12 mouse cellular contexts compared by ENCODE assay signal in genomic region chr11:70177647-70178046, GRCm38 (mm10). TPM values are rescaled to one million over a fixed set of nuclear protein-coding genes. Genes with fewer than 3 reads are reported as not detected.
DNase-seq lines count a peak whose midpoint lies in the region; ATAC-seq and TF ChIP-seq lines count a peak whose summit lies in the region.
"Had no signal": no experiment of that assay in that cellular context is flagged by ENCODE, and none has a peak within 500 bp of the region (broad histone marks: within the 10 kb centered on the region; RNA-seq: fewer than 3 reads in every experiment).

No protein-coding gene starts in this region.

- H3K27me3 ChIP-seq in hindbrain, postnatal 0 days (ENCODE audit: insufficient read depth, low read length) = no peaks in the 10 kb centered on the region
- no peaks in the 10 kb centered on the region for H3K27me3 ChIP-seq in hindbrain, embryonic 13.5 days
- H3K27me3 ChIP-seq in small intestine, adult 2 months (ENCODE audit: control insufficient read depth, insufficient read depth, low read length) = no peaks in the 10 kb centered on the region
- H3K27me3 ChIP-seq: forebrain, embryonic 12.5 days had no signal

- H3K9ac ChIP-seq in hindbrain, postnatal 0 days (replicated peaks; ENCODE audit: low read length) = no peak overlapping the region
- H3K9ac ChIP-seq in hindbrain, embryonic 13.5 days = no peak overlapping the region
- H3K9ac ChIP-seq: forebrain, embryonic 12.5 days had no signal

- intact Hi-C loops in left cerebral cortex, postnatal 10 days (cut with DNase I) = loop anchor here (2.0 kb wide), 1 partner anchor 103 kb away; no protein-coding TSS in a partner anchor

- no peak for DNase-seq in hindbrain, postnatal 0 days (ENCODE audit: low spot score)
- DNase-seq in right cerebral cortex, postnatal 14 days = peak; percentile 19
- DNase-seq in right cerebral cortex, postnatal 10 days (ENCODE audit: low spot score in 2 of 2) = no peak
- peak; percentile 20 for DNase-seq in MEL-GATA-1-ER (ENCODE audit: extremely low read depth, low read depth)
- DNase-seq in left cerebral cortex, postnatal 10 days (ENCODE audit: extremely low spot score in 1 of 2, low spot score in 2 of 2) = no peak
- DNase-seq in natural killer cell, adult 2 months (ENCODE audit: low spot score in 2 of 2) = no peak
- DNase-seq: adrenal gland, adult 8-10 months; kidney, postnatal 14 days; right cerebral cortex, postnatal 25 days had no signal

- no peaks in the 10 kb centered on the region for H3K36me3 ChIP-seq in hindbrain, postnatal 0 days (ENCODE audit: insufficient read depth, low read length)
- no peaks in the 10 kb centered on the region for H3K36me3 ChIP-seq in hindbrain, embryonic 13.5 days
- no peaks in the 10 kb centered on the region for H3K36me3 ChIP-seq in small intestine, adult 2 months (ENCODE audit: control insufficient read depth, insufficient read depth, low read length)
- H3K36me3 ChIP-seq: forebrain, embryonic 12.5 days had no signal

- H3K4me3 ChIP-seq in hindbrain, postnatal 0 days (ENCODE audit: low read length) = no peak overlapping the region
- no peak overlapping the region for H3K4me3 ChIP-seq in hindbrain, embryonic 13.5 days
- no peak overlapping the region for H3K4me3 ChIP-seq in small intestine, adult 2 months (ENCODE audit: low read depth, low read length)
- H3K4me3 ChIP-seq: forebrain, embryonic 12.5 days had no signal

- H3K4me1 ChIP-seq in hindbrain, postnatal 0 days (ENCODE audit: insufficient read depth, low read length) = no peaks in the 10 kb centered on the region
- no peaks in the 10 kb centered on the region for H3K4me1 ChIP-seq in hindbrain, embryonic 13.5 days (replicated peaks)
- no peaks in the 10 kb centered on the region for H3K4me1 ChIP-seq in small intestine, adult 2 months (ENCODE audit: control insufficient read depth, insufficient read depth, insufficient read length, low read length)
- H3K4me1 ChIP-seq: forebrain, embryonic 12.5 days had no signal

- peak; percentile 42 for TF ChIP-seq CTCF in hindbrain, postnatal 0 days (IDR thresholded peaks at IDR 0.05; ENCODE audit: low read depth)
- TF ChIP-seq CTCF in small intestine, adult 2 months (IDR thresholded peaks at IDR 0.05; ENCODE audit: extremely low read depth, insufficient read length, insufficient replicate concordance, low read depth, low read length) = peak; percentile 30; the same call in 1 of the 2 replicates

- no peaks in the 10 kb centered on the region for H3K9me3 ChIP-seq in hindbrain, postnatal 0 days (ENCODE audit: low read length)
- H3K9me3 ChIP-seq in hindbrain, embryonic 13.5 days = no peaks in the 10 kb centered on the region; the same call in 1 of the 2 replicates
- H3K9me3 ChIP-seq: forebrain, embryonic 12.5 days had no signal

- no peak overlapping the region for H3K27ac ChIP-seq in hindbrain, postnatal 0 days
- H3K27ac ChIP-seq in hindbrain, embryonic 13.5 days = no peak overlapping the region
- H3K27ac ChIP-seq in small intestine, adult 2 months (ENCODE audit: insufficient read depth, low read depth, low read length) = no peak overlapping the region
- H3K27ac ChIP-seq: forebrain, embryonic 12.5 days had no signal

- no peak for ATAC-seq in hindbrain, postnatal 0 days
- no peak for ATAC-seq in hindbrain, embryonic 13.5 days (ENCODE audit: low FRiP score)

- no peak for TF ChIP-seq POLR2A in small intestine, adult 2 months (IDR thresholded peaks at IDR 0.05; ENCODE audit: low read depth, low read length)

- WGBS in hindbrain, postnatal 0 days = 74% methylated on average over 8 of the region's 8 CpGs
- 72% methylated on average over 8 of the region's 8 CpGs for WGBS in hindbrain, embryonic 13.5 days
- 74% methylated on average over 8 of the region's 8 CpGs for WGBS in small intestine, adult 2 months

- no peak overlapping the region for H3K4me2 ChIP-seq in hindbrain, postnatal 0 days (ENCODE audit: low read depth, low read length)
- H3K4me2 ChIP-seq in hindbrain, embryonic 13.5 days = no peak overlapping the region
- H3K4me2 ChIP-seq: forebrain, embryonic 12.5 days had no signal

RNA-seq across cellular contexts. Expression of gene Clec10a, which starts 21.6 kb away (rescaled TPM):
- 1.7 TPM in 1 of 2 replicates, not detected in the other for total RNA-seq in hindbrain, postnatal 0 days (2014; rRNA removed)
- polyA plus RNA-seq in hindbrain, postnatal 0 days (2015; fragmentation: Nextera tagmentation; extraction: Ambion mirVana) = 1.3 and 1.6 TPM in 2 replicates
- polyA plus RNA-seq in hindbrain, embryonic 13.5 days (2015; fragmentation: Nextera tagmentation; extraction: Ambion mirVana) = 0.47 and 1.3 TPM in 2 replicates
- 0.24 and 1.0 TPM in 2 replicates for polyA plus RNA-seq in small intestine, adult 2 months (2012; rRNA removed)
- total RNA-seq in left cerebral cortex, postnatal 10 days (2021) = 1 to 10 TPM; 1.2 to 3.4 TPM

RNA-seq across cellular contexts. Expression of gene Slc16a11, which starts 34.9 kb away (rescaled TPM):
- 13.4 and 23.7 TPM in 2 replicates for total RNA-seq in hindbrain, postnatal 0 days (2014; rRNA removed)
- 12.9 and 14.3 TPM in 2 replicates for polyA plus RNA-seq in hindbrain, postnatal 0 days (2015; fragmentation: Nextera tagmentation; extraction: Ambion mirVana)
- 3.1 and 4.6 TPM in 2 replicates for polyA plus RNA-seq in hindbrain, embryonic 13.5 days (2015; fragmentation: Nextera tagmentation; extraction: Ambion mirVana)
- polyA plus RNA-seq in small intestine, adult 2 months (2012; rRNA removed) = 6.6 and 12.7 TPM in 2 replicates
- 10 to 100 TPM; 33.9 to 37.1 TPM for total RNA-seq in left cerebral cortex, postnatal 10 days (2021)

RNA-seq across cellular contexts. Expression of gene Slc16a13, which starts 43.2 kb away (rescaled TPM):
- total RNA-seq in hindbrain, postnatal 0 days (2014; rRNA removed) = 15.3 and 17.2 TPM in 2 replicates
- polyA plus RNA-seq in hindbrain, postnatal 0 days (2015; fragmentation: Nextera tagmentation; extraction: Ambion mirVana) = 9.4 and 10.8 TPM in 2 replicates
- 16.1 and 18.1 TPM in 2 replicates for polyA plus RNA-seq in hindbrain, embryonic 13.5 days (2015; fragmentation: Nextera tagmentation; extraction: Ambion mirVana)
- 3.2 and 4.7 TPM in 2 replicates for polyA plus RNA-seq in small intestine, adult 2 months (2012; rRNA removed)
- total RNA-seq in left cerebral cortex, postnatal 10 days (2021) = 10 to 100 TPM in 1 of 2 experiments, 1 to 10 TPM in 1; 8.9 to 10.6 TPM

RNA-seq across cellular contexts. Expression of gene Mgl2, which starts 47.5 kb away (rescaled TPM):
- total RNA-seq in hindbrain, postnatal 0 days (2014; rRNA removed) = not detected in 2 replicates
- polyA plus RNA-seq in hindbrain, postnatal 0 days (2015; fragmentation: Nextera tagmentation; extraction: Ambion mirVana) = 1.1 and 1.6 TPM in 2 replicates
- polyA plus RNA-seq in hindbrain, embryonic 13.5 days (2015; fragmentation: Nextera tagmentation; extraction: Ambion mirVana) = 0.88 and 0.95 TPM in 2 replicates
- polyA plus RNA-seq in small intestine, adult 2 months (2012; rRNA removed) = 0.93 and 1.6 TPM in 2 replicates
- total RNA-seq in left cerebral cortex, postnatal 10 days (2021) = under 1 TPM; 0.30 to 0.36 TPM
- polyA plus RNA-seq: forebrain, embryonic 12.5 days had no signal

RNA-seq across cellular contexts. Expression of gene Bcl6b, which starts 52.0 kb away (rescaled TPM):
- total RNA-seq in hindbrain, postnatal 0 days (2014; rRNA removed) = 4.9 and 5.0 TPM in 2 replicates
- 2.4 and 2.7 TPM in 2 replicates for polyA plus RNA-seq in hindbrain, postnatal 0 days (2015; fragmentation: Nextera tagmentation; extraction: Ambion mirVana)
- 5.0 and 5.5 TPM in 2 replicates for polyA plus RNA-seq in hindbrain, embryonic 13.5 days (2015; fragmentation: Nextera tagmentation; extraction: Ambion mirVana)
- 0.98 and 2.2 TPM in 2 replicates for polyA plus RNA-seq in small intestine, adult 2 months (2012; rRNA removed)
- 1 to 10 TPM; 7.1 to 8.6 TPM for total RNA-seq in left cerebral cortex, postnatal 10 days (2021)

Comparison
In these comparisons a context has a peak if more than half of its experiments do, and no peak if none do; other contexts are left out.
1. DNase-seq: peak in right cerebral cortex, postnatal 14 days (single experiment) and MEL-GATA-1-ER (single experiment); none in hindbrain, postnatal 0 days (single experiment), right cerebral cortex, postnatal 10 days (0 of 2), left cerebral cortex, postnatal 10 days (0 of 2) and natural killer cell, adult 2 months (0 of 2).